Mouse (Mus musculus): ENCODE data around the gene Camkmt.

DNA sequence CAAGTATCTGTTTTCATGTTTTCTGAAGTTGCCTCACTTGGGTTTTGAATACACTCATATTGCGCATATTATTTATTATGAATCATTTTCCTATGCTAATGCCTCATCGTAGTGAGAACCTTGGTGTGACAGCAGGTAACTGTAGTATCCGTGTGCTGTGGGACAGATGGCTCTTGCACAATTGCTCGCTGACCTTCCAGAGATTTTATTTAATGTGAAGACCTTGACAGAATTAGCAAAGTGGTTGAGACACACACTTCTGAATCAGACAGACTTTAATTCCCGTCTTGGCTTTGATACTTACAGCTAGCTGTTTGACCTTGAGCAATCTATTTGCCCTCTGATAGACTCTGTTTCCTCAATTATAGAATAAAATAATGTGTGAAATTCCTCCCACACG, 262.8 kb downstream of the Camkmt start:
- TF ChIP-seq GATA1 (IDR thresholded peaks at IDR 0.05; ENCODE audit: low read length), result no peak
- no peak for TF ChIP-seq TAL1 (IDR thresholded peaks at IDR 0.05; ENCODE audit: low read length)

Data from erythroblast, embryonic 14.5 days (primary cell).